Mouse (Mus musculus) small intestine, adult 2 months (tissue): ENCODE measurements around the gene Lama4.

Experiments
- CTCF ChIP-seq: fragments of 200-500 bp; IDR thresholded peaks from 2 replicates; pipeline ENCODE4 v1.5.1; 2012; ENCODE audit warnings: low read depth, mild to moderate bottlenecking, control low read depth, inconsistent platforms, low read length, moderate library complexity, mixed read lengths; ENCODE audit not compliant: insufficient replicate concordance, insufficient read length; ENCODE audit errors: extremely low read depth
- POLR2A ChIP-seq: fragments of 200-500 bp; IDR thresholded peaks from 2 replicates; pipeline ENCODE4 v1.6.1; 2012; ENCODE audit warnings: low read depth, mild to moderate bottlenecking, control low read depth, inconsistent platforms, low read length, moderate library complexity

DNA sequence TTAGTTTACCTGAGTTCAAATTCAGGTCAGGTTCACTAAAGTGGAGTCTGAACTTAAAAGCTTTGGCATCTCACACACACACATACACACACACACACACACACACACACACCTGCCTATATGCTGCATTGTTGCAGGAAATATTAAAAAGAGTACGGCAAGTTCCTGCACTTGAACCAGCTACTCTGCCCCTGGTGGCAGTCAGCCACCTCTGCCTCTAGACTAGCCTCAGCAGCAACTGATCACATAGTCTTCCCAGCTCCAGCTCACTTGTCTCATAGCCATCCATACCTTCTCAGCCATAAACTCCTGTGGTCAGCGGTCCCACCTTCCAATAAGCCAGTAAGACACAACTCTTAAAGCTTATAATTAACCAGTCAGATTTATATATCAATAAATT lies 37.2 kb downstream of the Lama4 start:
- no peak for TF ChIP-seq POLR2A
- TF ChIP-seq CTCF, result no peak
